Mouse (Mus musculus) lung, embryonic 14.5 days (tissue): ENCODE data around the gene Myd88. TPM values are rescaled to one million over a fixed set of nuclear protein-coding genes. Genes with fewer than 3 reads are reported as not detected.

Experiments used
- ATAC-seq: fragments of 200-750 bp; cut with Nextera tagmentation; 2 replicates; pipeline ENCODE4 v1.8.0; 2017; ENCODE audit warnings: mild to moderate bottlenecking, moderate TSS enrichment, moderate library complexity; ENCODE audit not compliant: insufficient read depth
- DNase-seq: peaks from one replicate; pipeline ENCODE4 v3.0.0-alpha.2; 2015
- H3K27ac ChIP-seq: fragments of 300-500 bp; sonication (generic); 2 replicates; pipeline ENCODE4 v1.5.1; 2014; ENCODE audit warnings: low read depth, mild to moderate bottlenecking, moderate library complexity
- H3K27me3 ChIP-seq: fragments of 300-500 bp; sonication (generic); 2 replicates; pipeline ENCODE4 v1.6.1; 2014; ENCODE audit warnings: low read length, control low read depth; ENCODE audit not compliant: insufficient read depth
- H3K36me3 ChIP-seq: fragments of 300-500 bp; sonication (generic); 2 replicates; pipeline ENCODE4 v1.6.1; 2014; ENCODE audit warnings: control low read depth; ENCODE audit not compliant: insufficient read depth
- H3K4me1 ChIP-seq: fragments of 300-500 bp; sonication (generic); 2 replicates; pipeline ENCODE4 v1.6.1; 2014; ENCODE audit warnings: antibody characterized with exemption, control low read depth; ENCODE audit not compliant: insufficient read depth
- H3K4me2 ChIP-seq: fragments of 300-500 bp; sonication (generic); 2 replicates; pipeline ENCODE4 v1.6.1; 2014; ENCODE audit warnings: mild to moderate bottlenecking
- H3K4me3 ChIP-seq: fragments of 300-500 bp; sonication (generic); 2 replicates; pipeline ENCODE4 v1.5.1; 2014; ENCODE audit warnings: low read depth, low read length
- H3K9ac ChIP-seq: fragments of 300-500 bp; sonication (generic); 2 replicates; pipeline ENCODE4 v1.6.1; 2014
- H3K9me3 ChIP-seq: fragments of 300-500 bp; sonication (generic); 2 replicates; pipeline ENCODE4 v1.6.1; 2016; ENCODE audit warnings: low read depth, low read length, control low read depth
- CTCF ChIP-seq: IDR thresholded peaks from 2 replicates; pipeline ENCODE4 v1.5.1; 2016; ENCODE audit warnings: antibody characterized with exemption, low read depth
- WGBS: fragments of 180-500 bp; shearing (Covaris S2); extraction: QIAGEN DNeasy Blood & Tissue Kit; methylation state at CpG from one replicate; pipeline ENCODE4 v1.1.7; 2014; 5-methylcytosine and 5-hydroxymethylcytosine counted together
- polyA plus RNA-seq: library from polyadenylated mRNA; unstranded; fragments of >200 nt; fragmentation: Nextera tagmentation; extraction: Ambion mirVana; gene quantifications from 2 replicates; pipeline ENCODE4 v1.2.1, GENCODE M21; 2014

The Myd88 gene
- polyA plus RNA-seq, 1 experiment from 2014 or later: 21.8 TPM

DNA sequence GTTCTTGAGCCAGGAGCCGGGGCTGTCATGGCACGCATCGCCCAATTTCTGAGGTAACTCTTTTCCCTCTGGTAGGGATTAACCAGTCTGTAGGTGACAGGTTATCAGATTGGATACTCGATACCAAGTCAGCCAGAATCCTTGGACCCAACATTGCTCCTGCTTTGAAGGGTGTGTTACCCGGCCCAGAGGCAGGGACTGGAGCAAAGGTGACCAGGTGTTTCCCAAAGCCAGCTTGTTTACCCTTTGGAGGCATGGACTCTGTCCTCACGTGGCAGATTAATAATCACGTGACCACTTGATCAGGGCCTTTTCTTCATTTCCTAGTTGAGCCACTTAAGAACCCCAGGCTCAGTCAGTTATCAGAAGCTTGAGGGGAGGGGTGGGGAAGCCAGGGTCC, 1.5 kb upstream of the Myd88 start:
- ATAC-seq: no peak
- TF ChIP-seq CTCF: no peak
- H3K4me3 ChIP-seq: no peak overlapping the region

DNA sequence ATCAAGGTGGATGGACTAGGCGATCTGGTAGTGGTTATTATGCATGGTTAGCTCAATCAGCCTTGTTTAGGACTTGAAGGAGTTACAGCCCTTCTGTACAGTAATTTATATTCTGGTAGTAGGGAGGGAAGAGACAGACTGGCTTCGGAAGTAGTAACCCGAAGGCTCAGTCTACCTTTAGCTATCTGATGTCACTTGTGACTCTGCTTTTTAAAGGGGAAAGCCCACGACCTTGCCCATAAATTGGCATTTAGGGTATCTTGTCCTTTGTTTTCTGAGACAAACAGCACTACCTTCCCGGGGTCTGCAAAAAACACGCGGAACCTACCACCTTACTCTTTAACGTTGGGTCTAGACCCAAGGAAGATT, 1.0 kb downstream of the Myd88 start:
- Histone ChIP-seq H3K9ac (peak overlapping the region; percentile 70), H3K27ac (peak overlapping the region; percentile 94), H3K4me3 (peak overlapping the region; percentile 71), H3K36me3 (peaks cover 25% of the 10 kb centered on the region), H3K27me3 (no peaks in the 10 kb centered on the region), H3K4me2 (peak overlapping the region; percentile 91), H3K9me3 (no peaks in the 10 kb centered on the region), H3K4me1 (peaks cover 7% of the 10 kb centered on the region)
- DNase-seq: no peak
- ATAC-seq: no peak
- TF ChIP-seq CTCF: no peak
- WGBS: 2% methylated on average over 8 of the region's 8 CpGs

More for the DNA sequence above, 1.5 kb upstream of the Myd88 start:
- no peaks in the 10 kb centered on the region for H3K9me3 ChIP-seq
- H3K36me3 ChIP-seq: peaks cover 38% of the 10 kb centered on the region
- no peak for DNase-seq
- H3K4me2 ChIP-seq: peak overlapping the region; percentile 91
- WGBS: 82% methylated on average over 7 of the region's 7 CpGs
- H3K27me3 ChIP-seq: no peaks in the 10 kb centered on the region
- H3K4me1 ChIP-seq: peaks cover 7% of the 10 kb centered on the region
- H3K27ac ChIP-seq: no peak overlapping the region
- peak overlapping the region; percentile 70 for H3K9ac ChIP-seq

DNA sequence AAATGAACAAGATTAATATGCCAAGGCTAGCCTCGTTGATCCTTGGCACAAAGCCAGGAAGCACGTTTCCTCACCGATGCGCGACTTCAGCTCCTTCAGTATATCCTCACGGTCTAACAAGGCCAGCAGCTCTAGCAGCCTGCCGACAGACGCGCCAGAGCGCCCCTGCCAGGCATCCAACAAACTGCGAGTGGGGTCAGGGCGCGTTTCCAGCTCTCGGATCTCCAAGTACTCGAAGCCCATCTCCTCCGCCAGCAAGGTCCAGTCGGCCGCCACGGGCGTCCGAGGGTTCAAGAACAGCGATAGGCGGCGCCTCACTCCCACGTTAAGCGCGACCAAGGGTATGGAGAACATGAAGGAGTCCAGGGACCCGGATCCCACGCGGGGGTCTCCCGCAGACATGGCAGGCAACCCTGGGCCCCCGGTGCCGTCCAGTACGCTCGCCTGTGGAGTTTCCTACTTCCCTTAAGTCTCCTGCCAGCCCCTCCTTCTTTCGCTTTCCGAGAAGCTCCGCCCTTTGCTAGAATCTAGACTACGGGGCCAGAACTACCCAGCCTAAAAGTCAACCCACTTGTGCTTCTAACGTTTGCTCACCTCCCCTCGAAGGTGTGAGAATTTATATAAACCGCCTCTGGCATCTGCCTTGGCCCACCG, 1.5 kb downstream of the Myd88 start, which contains the start of gene Acaa1a:
Gene Acaa1a (plus strand): TSS at position 119 of the 654 bp plus-strand sequence.
- Histone ChIP-seq H3K9me3 (no peaks in the 10 kb centered on the region), H3K4me2 (peak within 1 kb of the TSS; percentile 91), H3K4me3 (peak within 1 kb of the TSS; percentile 71), H3K9ac (peak within 1 kb of the TSS; percentile 70), H3K27me3 (no peaks in the 10 kb centered on the region), H3K27ac (peak within 1 kb of the TSS; percentile 94), H3K4me1 (peaks cover 7% of the 10 kb centered on the region), H3K36me3 (peaks cover 21% of the 10 kb centered on the region; the same call in 1 of the 2 replicates)
- under 1% methylated on average over 43 of the region's 43 CpGs for WGBS
- DNase-seq (peak; percentile 82), ATAC-seq (no peak)
- TF ChIP-seq CTCF: peak; percentile 47

DNA sequence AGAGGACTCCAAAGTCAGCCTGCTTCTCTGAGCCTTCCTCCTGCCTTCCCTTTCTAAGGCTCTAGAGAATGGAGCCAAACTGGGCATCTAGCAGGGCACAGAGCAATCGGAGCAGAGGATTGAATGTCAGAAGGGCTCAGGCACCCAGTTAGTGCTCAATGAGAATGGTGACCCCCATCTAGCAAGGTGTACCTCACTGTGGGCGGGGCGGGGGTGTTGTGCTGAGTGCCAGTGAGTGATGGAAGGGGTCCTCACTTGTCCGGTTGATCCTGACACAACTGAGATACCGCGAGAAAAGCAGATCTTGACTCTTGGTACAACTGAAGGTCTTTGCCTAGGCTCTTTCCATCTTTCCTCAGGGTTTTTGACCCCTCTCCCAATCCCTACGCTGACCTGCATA, 2.1 kb downstream of the Myd88 start:
- TF ChIP-seq CTCF: no peak
- WGBS: 45% methylated on average over 7 of the region's 7 CpGs
- Histone ChIP-seq H3K4me1 (peaks cover 7% of the 10 kb centered on the region), H3K4me3 (peak overlapping the region; percentile 71), H3K27me3 (no peaks in the 10 kb centered on the region), H3K9ac (peak overlapping the region; percentile 70), H3K9me3 (no peaks in the 10 kb centered on the region), H3K4me2 (peak overlapping the region; percentile 91), H3K36me3 (peaks cover 16% of the 10 kb centered on the region; the same call in 1 of the 2 replicates), H3K27ac (no peak overlapping the region)
- no peak for DNase-seq
- no peak for ATAC-seq

DNA sequence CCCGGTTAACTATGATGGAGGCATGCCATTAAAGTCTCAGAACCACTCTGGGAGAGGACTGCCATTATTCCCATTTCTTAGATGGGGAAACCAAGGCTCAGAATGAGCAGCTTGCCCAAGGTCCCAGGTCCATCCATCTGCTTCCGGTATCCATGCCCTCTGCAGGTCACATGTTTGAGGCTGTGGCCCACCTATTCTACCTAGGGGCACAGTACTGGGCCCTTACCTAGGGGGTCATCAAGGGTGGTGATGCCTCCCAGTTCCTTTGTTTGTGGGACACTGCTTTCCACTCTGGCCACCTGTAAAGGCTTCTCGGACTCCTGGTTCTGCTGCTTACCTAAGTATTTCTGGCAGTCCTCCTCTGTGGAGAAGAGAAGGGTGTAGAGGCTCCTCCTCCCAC, 2.9 kb downstream of the Myd88 start:
- H3K27me3 ChIP-seq: no peaks in the 10 kb centered on the region
- H3K9me3 ChIP-seq: no peaks in the 10 kb centered on the region
- H3K9ac ChIP-seq: no peak overlapping the region
- no peak overlapping the region for H3K4me3 ChIP-seq
- no peak overlapping the region for H3K4me2 ChIP-seq
- WGBS: 80% methylated on average over 3 of the region's 3 CpGs
- H3K36me3 ChIP-seq: peaks cover 13% of the 10 kb centered on the region; the same call in 1 of the 2 replicates
- no peak for TF ChIP-seq CTCF
- H3K4me1 ChIP-seq: peaks cover 7% of the 10 kb centered on the region
- DNase-seq (no peak), ATAC-seq (no peak)
- H3K27ac ChIP-seq: no peak overlapping the region

DNA sequence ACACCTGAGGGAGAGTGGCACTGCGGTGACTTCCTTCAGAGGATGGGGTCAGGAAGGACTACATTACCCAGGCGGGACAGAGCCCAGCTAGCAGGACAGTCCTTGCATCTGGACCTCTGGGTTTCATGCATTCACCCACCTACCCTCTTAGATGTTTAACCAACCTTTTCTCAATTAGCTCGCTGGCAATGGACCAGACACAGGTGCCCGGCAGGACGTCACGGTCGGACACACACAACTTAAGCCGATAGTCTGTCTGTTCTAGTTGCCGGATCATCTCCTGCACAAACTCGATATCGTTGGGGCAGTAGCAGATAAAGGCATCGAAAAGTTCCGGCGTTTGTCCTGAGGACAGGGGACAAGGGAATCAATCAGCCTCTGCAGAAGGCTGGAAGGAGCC, 3.4 kb downstream of the Myd88 start:
- Histone ChIP-seq H3K4me3 (no peak overlapping the region), H3K27ac (no peak overlapping the region), H3K4me1 (peaks cover 7% of the 10 kb centered on the region), H3K9me3 (no peaks in the 10 kb centered on the region), H3K4me2 (no peak overlapping the region), H3K27me3 (no peaks in the 10 kb centered on the region), H3K36me3 (0 out of 2 replicates have a peak, but pooled peaks cover 9% of the 10 kb centered on the region), H3K9ac (no peak overlapping the region)
- no peak for ATAC-seq
- no peak for TF ChIP-seq CTCF
- WGBS: 91% methylated on average over 14 of the region's 14 CpGs
- DNase-seq: no peak

DNA sequence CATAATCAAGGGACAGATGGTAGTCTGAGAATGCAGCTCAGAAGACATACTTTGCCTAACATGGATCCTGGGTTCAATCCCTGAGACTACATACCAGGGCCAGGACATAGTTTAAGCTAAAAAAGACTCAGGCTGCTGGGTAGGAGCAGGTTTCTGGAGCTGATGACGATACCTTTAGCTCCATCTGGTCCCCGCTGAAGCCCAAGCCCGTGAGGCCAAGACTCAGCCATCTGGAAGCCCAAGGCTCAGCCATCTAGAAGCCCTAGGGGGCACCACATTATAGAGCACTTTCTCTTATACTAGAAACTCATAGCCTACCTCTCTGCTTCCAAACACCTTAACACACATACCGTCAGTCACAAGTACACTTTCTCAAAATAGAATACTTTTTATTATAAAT, 5.6 kb downstream of the Myd88 start:
- Histone ChIP-seq H3K27me3 (no peaks in the 10 kb centered on the region), H3K4me1 (no peaks in the 10 kb centered on the region), H3K9ac (no peak overlapping the region), H3K4me3 (no peak overlapping the region), H3K27ac (no peak overlapping the region), H3K9me3 (no peaks in the 10 kb centered on the region), H3K4me2 (no peak overlapping the region), H3K36me3 (0 out of 2 replicates have a peak, but pooled peaks cover 9% of the 10 kb centered on the region)
- no peak for DNase-seq
- 73% methylated on average over 4 of the region's 4 CpGs for WGBS
- TF ChIP-seq CTCF: no peak
- ATAC-seq: no peak
